Mouse (Mus musculus): ENCODE data around the gene Fbxo7.

The Fbxo7 gene

DNA sequence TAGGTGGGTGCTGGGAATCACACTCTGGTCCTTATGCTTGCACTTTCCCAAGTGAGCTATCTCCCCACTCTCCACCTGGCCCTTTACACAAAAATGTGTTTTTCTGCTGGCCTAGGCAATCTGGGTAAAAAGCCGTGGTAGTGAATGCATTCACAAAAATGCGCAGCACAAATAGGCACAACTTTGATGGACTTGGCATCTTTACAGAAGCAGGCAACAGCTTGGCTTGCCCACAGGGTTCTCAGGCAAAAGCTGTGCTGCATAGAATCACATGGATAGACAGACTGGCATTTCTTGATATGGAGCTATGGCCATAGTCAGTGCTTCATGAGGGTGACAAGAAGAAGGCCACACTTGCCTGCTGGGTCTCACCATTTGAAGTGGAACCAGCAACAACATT lies 57.0 kb downstream of the Fbxo7 start:
- DNase-seq (ENCODE audit: low read depth, low spot score): no peak

DNA sequence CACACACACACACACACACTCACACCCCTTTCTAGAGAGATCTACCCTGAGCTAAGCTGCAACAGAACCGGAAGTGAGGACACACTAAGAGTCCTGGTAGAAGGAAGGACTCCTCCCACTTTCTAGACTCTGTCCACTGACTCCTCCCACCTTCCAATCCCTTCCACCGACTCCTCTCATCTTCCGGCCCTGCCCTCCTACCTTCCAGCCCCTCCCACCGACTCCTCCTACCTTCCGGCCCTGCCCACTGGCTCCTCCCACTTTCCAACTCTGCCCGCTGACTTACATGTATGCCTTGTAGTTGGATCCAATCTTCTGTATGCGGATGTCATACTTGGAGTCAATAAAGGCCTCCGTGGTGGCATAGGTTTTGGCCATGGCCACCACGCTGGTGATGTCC lies 58.1 kb downstream of the Fbxo7 start:
- DNase-seq (ENCODE audit: low read depth, low spot score): peak; percentile 93

DNA sequence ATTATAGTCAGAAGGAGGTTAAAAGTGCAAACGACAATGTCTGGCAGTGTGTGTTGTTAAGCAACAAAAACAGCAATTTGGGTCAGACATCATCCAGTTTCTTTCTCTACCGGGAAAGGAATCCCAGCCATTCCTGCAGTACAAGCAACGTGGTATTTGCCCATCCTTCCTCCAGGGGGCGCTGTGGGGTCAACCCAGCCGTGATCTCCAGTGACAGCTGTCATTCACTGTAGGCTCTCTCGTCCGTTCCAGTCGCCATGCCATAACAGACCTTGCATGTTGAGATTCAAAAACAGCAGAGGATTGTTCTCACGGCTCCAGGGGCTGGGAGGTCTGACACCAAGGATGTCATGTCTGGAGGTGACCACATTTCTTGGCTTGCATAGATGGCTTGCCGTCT lies 70.1 kb downstream of the Fbxo7 start:
- peak; percentile 65 for DNase-seq (ENCODE audit: low read depth, low spot score)

DNA sequence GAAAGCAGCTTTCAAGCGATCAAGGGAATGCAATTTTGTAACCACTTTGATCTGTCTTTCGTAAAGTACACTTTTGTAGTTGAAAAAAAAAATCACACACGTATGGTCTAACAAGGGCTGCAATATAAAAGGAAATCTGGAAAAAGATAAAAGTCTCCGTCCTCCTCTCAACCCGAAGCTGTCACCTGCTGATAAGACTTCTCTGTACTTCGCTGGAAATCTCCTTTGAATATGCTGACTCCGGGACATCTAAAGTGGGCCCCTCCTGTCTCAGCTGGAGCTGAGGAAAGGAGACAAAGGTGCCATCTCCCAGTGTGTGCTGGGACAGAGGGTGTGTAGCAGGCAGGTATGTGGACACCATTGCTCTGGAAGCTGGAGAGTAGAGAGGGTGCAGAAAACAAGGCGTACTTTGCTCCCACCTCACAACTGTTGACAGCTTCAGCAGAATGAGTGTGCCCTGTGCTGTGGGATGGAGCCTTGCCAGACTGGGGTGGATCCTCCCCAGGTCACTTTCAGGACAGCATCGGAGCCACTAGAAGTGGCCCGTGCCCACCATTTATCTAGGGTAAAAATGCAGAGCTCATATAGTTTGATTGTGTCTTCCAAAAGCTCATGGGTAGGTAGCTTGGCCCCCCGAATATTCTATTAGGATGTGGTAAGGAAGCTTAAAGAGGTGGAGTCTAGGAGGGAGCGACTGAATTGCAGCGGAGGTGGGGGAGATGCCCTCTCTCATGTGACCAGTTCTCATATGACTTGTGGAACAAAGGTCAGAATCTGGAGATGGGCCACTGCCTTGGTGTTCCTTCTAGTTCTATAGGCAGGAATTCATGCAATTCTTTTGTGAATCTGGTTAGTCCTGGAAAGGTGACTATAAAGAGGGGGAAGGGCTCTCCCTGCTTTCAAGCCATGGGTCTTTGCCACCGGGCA lies 71.6 kb downstream of the Fbxo7 start:
- DNase-seq (ENCODE audit: low read depth, low spot score): peak; percentile 4

DNA sequence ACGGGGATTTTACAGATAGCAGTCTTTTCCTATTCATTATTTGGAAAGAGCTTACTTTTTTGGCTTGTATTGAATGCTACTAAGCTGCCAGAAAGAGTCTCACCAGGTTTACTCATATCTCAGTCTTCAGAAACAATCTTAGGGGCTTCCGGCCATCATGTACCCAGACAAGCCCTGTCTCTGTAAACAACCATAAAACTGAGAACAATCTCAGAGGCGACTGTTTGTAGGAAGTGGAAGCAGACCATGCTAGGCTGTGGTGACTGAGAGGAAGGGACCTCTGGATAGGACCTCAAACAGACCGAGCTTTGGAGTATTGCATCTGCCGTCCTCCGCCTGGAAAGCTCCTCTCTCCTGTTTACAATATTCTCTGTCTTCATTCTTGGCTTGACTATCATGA lies 76.6 kb downstream of the Fbxo7 start:
- no peak for DNase-seq (ENCODE audit: low read depth, low spot score)

DNA sequence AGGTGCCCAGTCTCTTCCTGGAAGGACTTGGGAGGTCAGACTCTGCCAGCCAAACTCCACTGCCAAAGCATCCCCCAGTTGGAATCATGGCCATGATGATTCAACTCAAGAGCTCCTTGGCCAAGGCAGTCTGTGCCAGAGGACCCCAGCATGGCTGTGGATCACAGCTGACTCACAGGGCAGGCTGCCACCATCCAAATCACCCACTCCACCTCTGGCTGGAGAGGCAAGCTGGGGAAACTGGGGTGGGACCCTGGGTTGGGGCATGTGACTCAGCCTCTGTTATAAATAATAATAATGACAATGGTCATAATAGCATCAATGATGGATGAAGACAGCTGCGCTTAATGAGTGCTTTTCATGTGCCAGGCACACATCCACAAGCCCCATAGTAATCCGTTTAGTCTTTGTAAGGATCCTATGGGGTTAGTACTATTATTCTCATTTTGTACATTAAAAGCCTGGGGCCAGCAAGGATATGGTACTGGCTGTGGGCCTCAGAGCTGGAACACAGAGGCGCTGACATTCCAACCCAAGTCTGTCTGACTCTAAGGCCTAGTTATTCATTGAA lies 78.6 kb downstream of the Fbxo7 start:
- DNase-seq (ENCODE audit: low read depth, low spot score): no peak
